8 mouse cellular contexts compared by ENCODE assay signal in genomic region chr5:125056331-125056695, GRCm38 (mm10). TPM values are rescaled to one million over a fixed set of nuclear protein-coding genes. Genes with fewer than 3 reads are reported as not detected.
DNase-seq lines count a peak whose midpoint lies in the region; ATAC-seq and TF ChIP-seq lines count a peak whose summit lies in the region.

No protein-coding gene starts in this region.

- H3K4me3 ChIP-seq in kidney, embryonic 14.5 days (ENCODE audit: low read length): no peak overlapping the region; the same call in 1 of the 2 replicates
- H3K4me3 ChIP-seq in heart, embryonic 16.5 days (ENCODE audit: low read length): peak overlapping the region; percentile 54
- H3K4me3 ChIP-seq in myocyte: peak overlapping the region; percentile 51
- H3K4me3 ChIP-seq in kidney, adult 2 months (ENCODE audit: insufficient read depth, low read depth, low read length): no peak overlapping the region

- H3K79me2 ChIP-seq in myocyte (ENCODE audit: control insufficient read depth, insufficient read depth): peaks cover 57% of the 10 kb centered on the region

- no peak for DNase-seq in kidney, adult 9 months
- DNase-seq in brain, embryonic 14.5 days (ENCODE audit: low read depth): peak; percentile 43
- no peak for DNase-seq in cerebellum, adult 11 months
- no peak for DNase-seq in cerebellum, postnatal 14 days
- no peak for DNase-seq in kidney, adult 2 months

- no peak; the same call in 1 of the 2 replicates for TF ChIP-seq CTCF in brain, embryonic 14.5 days (IDR thresholded peaks at IDR 0.05; ENCODE audit: borderline replicate concordance, extremely low read depth, insufficient read depth, insufficient read length)
- no peak for TF ChIP-seq CTCF in kidney, adult 2 months (conservative IDR thresholded peaks at IDR 0.05; ENCODE audit: insufficient read depth, insufficient read length, low read depth, low read length)

- H3K36me3 ChIP-seq in kidney, embryonic 14.5 days (ENCODE audit: control insufficient read depth, insufficient read depth, low read length): peaks cover 29% of the 10 kb centered on the region
- peaks cover 7% of the 10 kb centered on the region; the same call in 1 of the 2 replicates for H3K36me3 ChIP-seq in heart, embryonic 16.5 days (ENCODE audit: control insufficient read depth, insufficient read depth)
- peaks cover 17% of the 10 kb centered on the region for H3K36me3 ChIP-seq in myocyte (ENCODE audit: control insufficient read depth, insufficient read depth)
- no peaks in the 10 kb centered on the region for H3K36me3 ChIP-seq in kidney, adult 2 months (ENCODE audit: control insufficient read depth, insufficient read depth, low read length)

- H3K4me2 ChIP-seq in kidney, embryonic 14.5 days (replicated peaks; ENCODE audit: low read depth, low read length): peak overlapping the region; percentile 54
- H3K4me2 ChIP-seq in heart, embryonic 16.5 days (ENCODE audit: low read depth, low read length): peak overlapping the region; percentile 79
- peak overlapping the region; percentile 87 for H3K4me2 ChIP-seq in myocyte (ENCODE audit: low read depth)

- no peak overlapping the region for H3ac ChIP-seq in myocyte (ENCODE audit: control insufficient read depth, insufficient read length)

- H3K27ac ChIP-seq in kidney, embryonic 14.5 days (ENCODE audit: low read depth, low read length): peak overlapping the region; percentile 48; the same call in 1 of the 2 replicates
- peak overlapping the region; percentile 64 for H3K27ac ChIP-seq in heart, embryonic 16.5 days (ENCODE audit: low read length)
- H3K27ac ChIP-seq in kidney, adult 2 months (ENCODE audit: insufficient read depth, low read depth, low read length): no peak overlapping the region

- TF ChIP-seq POLR2A in brain, embryonic 14.5 days (IDR thresholded peaks at IDR 0.05; ENCODE audit: borderline replicate concordance, extremely low read depth, insufficient read depth, insufficient read length, poor library complexity, severe bottlenecking): no peak
- TF ChIP-seq POLR2A in myocyte (IDR thresholded peaks at IDR 0.05; ENCODE audit: insufficient read length, low read depth): no peak
- no peak for TF ChIP-seq POLR2A in kidney, adult 2 months (IDR thresholded peaks at IDR 0.05; ENCODE audit: low read depth, low read length)

- peak overlapping the region; percentile 34; the same call in 1 of the 2 replicates for H3K9ac ChIP-seq in kidney, embryonic 14.5 days (ENCODE audit: low read depth, low read length)
- H3K9ac ChIP-seq in heart, embryonic 16.5 days (ENCODE audit: low read length): peak overlapping the region; percentile 69

- H3K9me3 ChIP-seq in kidney, embryonic 14.5 days (ENCODE audit: control insufficient read depth, low read length): no peaks in the 10 kb centered on the region
- H3K9me3 ChIP-seq in heart, embryonic 16.5 days (replicated peaks; ENCODE audit: control insufficient read depth, low read length): no peaks in the 10 kb centered on the region

- no peak for ATAC-seq in kidney, embryonic 14.5 days (ENCODE audit: low FRiP score, low TSS enrichment)
- ATAC-seq in heart, embryonic 16.5 days (replicated peaks; ENCODE audit: extremely low read depth, insufficient read depth, low FRiP score): no peak

- 17% methylated on average over 6 of the region's 6 CpGs for WGBS in kidney, embryonic 14.5 days
- WGBS in heart, embryonic 16.5 days: 49% methylated on average over 6 of the region's 6 CpGs
- WGBS in kidney, adult 2 months: 51% methylated on average over 6 of the region's 6 CpGs

- H3K4me1 ChIP-seq in kidney, embryonic 14.5 days (ENCODE audit: control insufficient read depth, insufficient read depth, low read length): peaks cover 69% of the 10 kb centered on the region
- H3K4me1 ChIP-seq in heart, embryonic 16.5 days (ENCODE audit: control insufficient read depth, insufficient read depth, low read length): peaks cover 78% of the 10 kb centered on the region
- H3K4me1 ChIP-seq in kidney, adult 2 months (ENCODE audit: control insufficient read depth, insufficient read depth, low read length): peaks cover 23% of the 10 kb centered on the region

- H3K27me3 ChIP-seq in kidney, embryonic 14.5 days (ENCODE audit: control insufficient read depth, insufficient read depth, low read length): no peaks in the 10 kb centered on the region
- no peaks in the 10 kb centered on the region for H3K27me3 ChIP-seq in heart, embryonic 16.5 days (ENCODE audit: control insufficient read depth, insufficient read depth, low read length)
- no peaks in the 10 kb centered on the region for H3K27me3 ChIP-seq in myocyte (ENCODE audit: control insufficient read depth, insufficient read depth, insufficient read length)
- H3K27me3 ChIP-seq in kidney, adult 2 months (replicated peaks; ENCODE audit: control insufficient read depth, insufficient read depth, low read length): no peaks in the 10 kb centered on the region

TF ChIP-seq in myocyte, 11 proteins besides CTCF, POLR2A, EP300 and RAD21:
- TF ChIP-seq TCF3 (IDR thresholded peaks at IDR 0.05; ENCODE audit: insufficient read length, low read depth) (no peak), MYOG (IDR thresholded peaks at IDR 0.05; ENCODE audit: control insufficient read depth in 1 of 3, insufficient read depth in 1 of 3, insufficient read length in 2 of 3, low read depth in 2 of 3) (no peak), E2F4 (IDR thresholded peaks at IDR 0.05; ENCODE audit: insufficient read depth) (no peak), CEBPB (IDR thresholded peaks at IDR 0.05; ENCODE audit: insufficient read depth, poor library complexity, severe bottlenecking) (no peak), SRF (IDR thresholded peaks at IDR 0.05; ENCODE audit: control insufficient read depth, insufficient read length, low read depth) (no peak), REST (IDR thresholded peaks at IDR 0.05; ENCODE audit: insufficient read depth, insufficient read length) (no peak), TCF12 (IDR thresholded peaks at IDR 0.05; ENCODE audit: insufficient read depth, poor library complexity, severe bottlenecking) (no peak), POLR2AphosphoS2 (IDR thresholded peaks at IDR 0.05; ENCODE audit: insufficient read length, low read depth) (no peak), USF1 (IDR thresholded peaks at IDR 0.05; ENCODE audit: low read depth) (no peak), MYOD1 (IDR thresholded peaks at IDR 0.05; ENCODE audit: control insufficient read depth in 1 of 3, insufficient read length in 2 of 3, low read depth in 2 of 3) (no peak), MAX (IDR thresholded peaks at IDR 0.05; ENCODE audit: low read depth) (no peak)

RNA-seq across cellular contexts. Expression of gene Rflna, which starts 53.3 kb away (rescaled TPM):
- polyA plus RNA-seq in kidney, embryonic 14.5 days (2014; fragmentation: Nextera tagmentation; extraction: Ambion mirVana): 3.8 and 4.8 TPM in 2 replicates
- 7.7 and 8.4 TPM in 2 replicates for polyA plus RNA-seq in brain, embryonic 14.5 days (2012; rRNA removed)
- 1.0 and 1.3 TPM in 2 replicates for polyA plus RNA-seq in heart, embryonic 16.5 days (2015; fragmentation: Nextera tagmentation; extraction: Ambion mirVana)
- polyA plus RNA-seq in myocyte (2012; fragmentation: generic; extraction: Trizol): 0.32 TPM
- polyA plus RNA-seq in kidney, adult 2 months (2012; rRNA removed): 7.9 and 11.3 TPM in 2 replicates

Comparison
In these comparisons a context has a peak if more than half of its experiments do, and no peak if none do; other contexts are left out.
1. H3K4me3 ChIP-seq: peak in heart, embryonic 16.5 days (single experiment) and myocyte (single experiment); none in kidney, embryonic 14.5 days (single experiment) and kidney, adult 2 months (single experiment).
2. Peak in every context shown above with its lines, with median percentiles within 50 percentile points of each other: H3K4me2 ChIP-seq.